Mouse (Mus musculus): Measurements from ENCODE around the gene Trim45.

- no peak for TF ChIP-seq POLR2A (IDR thresholded peaks at IDR 0.05; ENCODE audit: borderline replicate concordance, control insufficient read depth, low read depth, low read length)
- TF ChIP-seq CTCF (IDR thresholded peaks at IDR 0.05; ENCODE audit: control insufficient read depth, insufficient read depth, low read length), result no peak
Measured at GRCm38 (mm10) chr3:100890406-100890805, 31.6 kb upstream of the Trim45 start.

All from bone marrow, adult 2 months (tissue).